Mouse (Mus musculus) myocyte (in vitro differentiated cells): ENCODE measurements at regions not wholly inside any gene's neighbourhood (a gene's known extent, or its start where the extent isn't known, plus 50 kb on each side); places are given as distances from the start of the nearest gene placed in this dataset.

Experiments used
- CEBPB ChIP-seq: IDR thresholded peaks from 2 replicates; pipeline ENCODE4 v1.6.1; 2011; ENCODE audit warnings: mild to moderate bottlenecking, moderate library complexity; ENCODE audit not compliant: poor library complexity, insufficient read depth, severe bottlenecking
- MAX ChIP-seq: IDR thresholded peaks from one replicate; pipeline ENCODE4 v1.6.1; 2011; ENCODE audit warnings: low read depth, mild to moderate bottlenecking, control low read depth
- POLR2A ChIP-seq: IDR thresholded peaks from one replicate; pipeline ENCODE4 v1.6.1; 2011; ENCODE audit warnings: low read depth, mild to moderate bottlenecking, control low read depth, moderate library complexity; ENCODE audit not compliant: insufficient read length

GRCm38 (mm10) chr2:75496606-75497240 lies 162.3 kb upstream of the Hnrnpa3 start:
- TF ChIP-seq POLR2A = no peak
- no peak for TF ChIP-seq MAX
- TF ChIP-seq CEBPB = no peak
